Mouse (Mus musculus) cerebellum, adult 9-11 months (tissue): Measurements from ENCODE around the gene Osbpl9.

Experiments used
- DNase-seq: peaks from one replicate; pipeline ENCODE4 v3.0.0; 2022

Osbpl9 gene

GRCm38 (mm10) chr4:109098861-109099260 lies 103.2 kb downstream of the Osbpl9 start:
- no peak for DNase-seq

DNA sequence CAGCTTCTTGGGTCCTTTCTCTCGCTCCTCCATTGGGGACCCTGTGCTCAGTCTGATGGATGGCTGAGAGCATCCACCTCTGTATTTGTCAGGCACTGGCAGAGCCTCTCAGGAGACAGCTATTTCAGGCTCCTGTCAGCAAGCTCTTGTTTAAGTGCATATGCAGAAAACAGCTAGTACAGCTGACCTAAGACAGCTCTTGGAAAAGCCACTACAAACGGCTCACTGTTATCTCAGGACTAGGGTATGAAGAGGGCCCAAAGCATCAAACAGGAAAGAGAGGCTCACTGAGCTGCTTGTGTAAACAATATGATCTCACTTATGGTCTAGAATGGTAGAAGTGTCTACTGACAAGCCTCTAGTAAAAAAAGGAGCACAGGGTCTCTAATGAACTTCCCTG lies 107.8 kb downstream of the Osbpl9 start:
- no peak for DNase-seq

DNA sequence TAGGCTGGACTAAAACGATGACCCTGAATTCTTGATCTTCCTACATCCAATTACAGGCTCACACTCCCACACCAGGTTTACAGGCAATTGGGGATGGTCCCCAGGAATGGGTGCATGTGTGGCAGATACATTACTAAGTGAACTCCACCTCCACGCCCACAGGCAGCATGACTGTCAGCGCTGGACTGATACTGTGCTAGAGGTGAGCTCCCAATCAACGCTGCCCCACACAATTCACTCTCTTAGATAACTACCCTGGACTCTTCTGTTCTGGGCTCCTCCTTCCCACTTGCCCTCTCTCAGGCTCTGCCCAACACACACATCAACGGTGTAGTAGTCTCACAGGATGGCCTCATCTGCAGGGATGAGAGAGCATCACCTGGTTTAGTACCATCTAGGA lies 109.7 kb downstream of the Osbpl9 start:
- DNase-seq = no peak

- DNase-seq = no peak
Measured at GRCm38 (mm10) chr4:109091241-109091777, 110.8 kb downstream of the Osbpl9 start.

DNA sequence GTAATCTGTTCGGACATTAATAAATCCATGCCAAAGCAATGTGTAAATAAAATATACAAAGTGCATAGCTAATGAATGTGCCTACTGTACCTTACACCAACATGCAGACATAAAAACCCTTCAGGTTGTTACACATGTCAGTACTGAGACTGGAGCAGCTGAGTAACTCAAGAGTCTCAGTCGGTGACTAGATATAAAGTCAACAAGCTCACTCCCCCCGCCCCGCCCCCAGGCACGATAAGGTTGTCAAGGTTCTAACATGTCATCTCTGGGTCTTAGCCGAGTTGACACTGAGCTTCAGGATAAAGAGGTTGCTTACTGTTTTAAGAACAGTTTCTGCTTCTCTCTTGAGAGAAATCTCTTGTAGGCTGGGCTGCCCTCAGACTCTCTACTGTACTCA lies 112.1 kb downstream of the Osbpl9 start:
- DNase-seq = no peak

- DNase-seq = no peak
Measured at GRCm38 (mm10) chr4:109089171-109089570, 112.9 kb downstream of the Osbpl9 start.

DNA sequence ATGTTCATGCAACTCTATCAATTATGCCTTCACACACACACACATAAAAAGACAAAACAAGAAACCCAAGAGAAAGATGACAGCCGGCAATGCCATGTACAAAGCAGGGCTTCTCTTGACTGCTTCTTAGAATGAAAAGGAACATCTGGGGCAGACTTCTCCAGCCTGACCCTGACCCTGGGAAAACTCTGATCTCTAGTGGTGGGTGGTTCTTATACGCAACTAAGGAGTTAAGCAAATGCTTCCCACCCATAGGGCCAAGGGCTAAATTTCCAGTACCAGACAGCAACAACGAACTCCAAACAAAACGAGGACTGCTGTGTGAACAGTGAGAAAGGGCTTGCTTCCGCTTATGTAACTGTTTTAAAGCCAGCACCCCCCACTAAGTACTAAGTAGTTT lies 122.0 kb downstream of the Osbpl9 start:
- no peak for DNase-seq

DNA sequence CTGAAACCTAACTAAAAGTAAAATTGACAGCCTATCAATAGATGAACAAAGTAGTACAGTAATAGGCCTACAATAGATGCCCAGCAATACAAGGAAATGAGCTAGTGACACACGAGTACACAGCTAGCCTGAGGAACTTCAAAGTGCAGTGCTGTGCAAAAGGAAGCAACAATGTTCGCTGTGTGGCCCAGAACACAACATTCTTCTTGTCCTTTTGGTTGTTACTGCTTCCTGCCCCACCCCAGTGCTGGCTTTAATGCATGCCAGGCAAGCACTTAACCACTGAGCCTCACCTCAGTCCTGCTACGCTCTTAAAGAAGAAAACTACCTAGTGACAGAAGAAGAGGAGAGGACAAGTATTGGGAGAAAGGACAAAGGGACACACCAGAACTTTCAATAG lies 122.4 kb downstream of the Osbpl9 start:
- DNase-seq = no peak

DNA sequence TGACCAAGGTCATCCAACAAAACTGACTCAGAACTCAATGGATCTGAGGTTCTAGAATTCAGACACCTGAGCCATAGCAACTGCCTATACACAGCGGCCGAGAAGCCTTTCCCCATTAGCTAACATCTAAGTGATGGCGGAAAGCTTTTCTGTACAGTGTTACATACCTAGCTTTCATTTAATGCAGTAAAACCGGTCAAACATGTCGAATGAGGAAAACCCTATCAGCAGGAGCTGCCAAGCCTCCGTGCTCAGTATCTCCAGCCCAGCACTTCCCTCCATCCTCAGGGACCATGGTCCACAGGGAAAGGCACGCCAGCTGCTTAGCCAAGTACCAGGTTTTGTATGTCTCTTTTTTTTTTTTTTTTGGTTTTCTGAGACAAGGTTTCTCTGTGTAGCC lies 123.1 kb downstream of the Osbpl9 start:
- no peak for DNase-seq

- no peak for DNase-seq
Measured at GRCm38 (mm10) chr4:109073296-109073695, 128.8 kb downstream of the Osbpl9 start.

GRCm38 (mm10) chr4:109072891-109073290 lies 129.2 kb downstream of the Osbpl9 start:
- no peak for DNase-seq

- DNase-seq = no peak
Measured at GRCm38 (mm10) chr4:109065714-109066113, 136.4 kb downstream of the Osbpl9 start.

DNA sequence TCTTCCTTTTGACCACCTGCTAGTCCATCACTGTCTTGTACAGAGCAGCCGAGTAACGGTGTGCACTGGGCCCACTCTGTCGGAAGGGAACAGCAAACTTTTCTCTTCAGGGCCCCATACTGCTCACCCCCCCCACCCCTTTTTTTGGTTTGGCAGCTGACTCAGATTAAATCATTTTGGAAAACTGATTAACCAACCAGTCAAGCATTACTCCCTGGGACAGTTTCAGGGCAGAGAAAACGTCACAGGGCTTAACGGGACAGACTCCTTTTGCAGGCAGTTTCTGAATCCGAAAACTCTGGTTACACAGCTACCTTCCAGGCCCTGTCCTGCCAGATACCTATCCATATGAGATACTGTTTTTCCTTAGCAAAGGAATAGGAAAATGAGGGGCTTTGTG lies 137.1 kb downstream of the Osbpl9 start:
- DNase-seq = no peak

GRCm38 (mm10) chr4:109059255-109059821 lies 142.7 kb downstream of the Osbpl9 start:
- DNase-seq = no peak

GRCm38 (mm10) chr4:109057640-109058039 lies 144.4 kb downstream of the Osbpl9 start:
- no peak for DNase-seq

- DNase-seq = no peak
Measured at GRCm38 (mm10) chr4:109056351-109056750, 145.7 kb downstream of the Osbpl9 start.

DNA sequence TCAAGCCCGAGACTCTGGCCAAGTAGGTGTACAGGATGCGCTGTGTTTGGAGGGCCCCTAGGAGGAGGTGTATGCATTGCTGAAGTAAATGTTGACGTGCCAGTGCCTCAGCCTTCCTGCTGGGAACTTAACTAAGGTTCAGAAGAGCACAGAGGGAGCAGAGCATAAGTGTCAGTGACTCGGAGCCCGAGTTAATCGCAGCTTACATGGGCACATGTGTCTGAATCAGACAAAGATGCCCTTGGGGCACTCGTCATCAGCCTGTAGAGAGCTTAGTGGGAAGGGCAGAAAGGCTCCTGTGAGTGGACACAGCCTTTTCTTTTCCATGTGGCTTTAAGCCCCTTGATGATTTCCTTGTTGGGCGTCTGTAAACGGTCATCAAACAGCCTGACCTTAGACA lies 148.1 kb downstream of the Osbpl9 start:
- no peak for DNase-seq

- no peak for DNase-seq
Measured at GRCm38 (mm10) chr4:109052282-109052681, 149.8 kb downstream of the Osbpl9 start.

DNA sequence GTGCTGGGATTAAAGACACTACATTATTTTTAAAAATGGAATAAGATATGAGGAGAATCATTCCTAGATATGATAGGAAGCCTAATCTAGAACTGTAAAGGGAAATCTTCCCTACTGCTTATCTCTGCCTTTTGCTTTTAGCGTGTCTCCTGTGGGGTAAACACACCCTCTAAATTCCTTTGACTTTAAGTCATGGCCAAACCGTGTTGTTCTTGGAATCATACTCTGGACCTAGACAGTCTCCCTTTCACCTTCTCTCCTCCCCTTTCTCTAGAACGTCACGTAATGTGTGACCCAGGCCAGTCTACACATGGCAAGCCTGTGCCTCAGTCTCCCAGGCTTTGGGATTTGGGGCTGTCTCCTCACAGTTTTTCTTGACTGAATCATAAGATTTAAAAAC lies 153.8 kb downstream of the Osbpl9 start:
- no peak for DNase-seq

- DNase-seq = no peak
Measured at GRCm38 (mm10) chr4:109043756-109044155, 158.3 kb downstream of the Osbpl9 start.

DNA sequence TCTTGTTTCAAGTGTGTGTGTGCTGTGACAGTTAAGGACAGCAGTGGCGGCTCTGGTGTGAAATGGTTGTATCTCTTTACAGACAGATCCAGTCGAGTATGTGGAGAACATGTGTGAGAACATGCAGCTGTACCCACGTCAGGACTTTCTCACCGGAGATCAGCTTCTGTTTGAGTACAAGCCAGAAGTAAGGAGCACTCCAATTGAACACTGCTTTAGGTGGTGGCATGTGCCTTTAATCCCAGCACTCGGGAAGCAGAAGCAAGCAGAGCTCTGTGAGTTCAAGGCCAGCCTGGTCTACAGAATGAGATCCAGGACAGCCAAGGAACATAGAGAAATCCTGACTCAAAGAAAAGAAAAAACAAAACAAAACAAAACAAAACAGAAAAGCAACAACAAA lies 158.8 kb downstream of the Osbpl9 start:
- DNase-seq = no peak

DNA sequence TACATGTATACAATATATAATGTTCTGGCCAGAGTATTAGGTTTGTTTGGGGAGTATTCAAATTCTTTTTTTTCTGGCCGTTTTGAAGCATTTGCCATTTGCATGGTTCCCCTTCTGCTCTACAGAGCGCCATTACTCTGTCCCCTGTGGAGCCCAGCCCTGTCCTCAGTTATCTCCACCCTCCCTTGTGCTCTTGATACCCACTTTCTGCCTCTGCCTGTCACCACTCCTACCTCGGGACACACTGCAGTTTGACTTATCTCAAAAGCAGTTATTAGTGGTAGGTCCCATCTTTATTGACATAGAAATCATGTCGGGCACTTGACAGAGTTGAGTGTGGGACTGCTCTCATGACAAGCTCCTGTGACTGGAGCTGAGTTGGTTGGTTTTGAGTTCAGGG lies 159.3 kb downstream of the Osbpl9 start:
- DNase-seq = no peak

GRCm38 (mm10) chr4:109036327-109036726 lies 165.7 kb downstream of the Osbpl9 start:
- no peak for DNase-seq

GRCm38 (mm10) chr4:109030266-109030665 lies 171.8 kb downstream of the Osbpl9 start:
- no peak for DNase-seq

DNA sequence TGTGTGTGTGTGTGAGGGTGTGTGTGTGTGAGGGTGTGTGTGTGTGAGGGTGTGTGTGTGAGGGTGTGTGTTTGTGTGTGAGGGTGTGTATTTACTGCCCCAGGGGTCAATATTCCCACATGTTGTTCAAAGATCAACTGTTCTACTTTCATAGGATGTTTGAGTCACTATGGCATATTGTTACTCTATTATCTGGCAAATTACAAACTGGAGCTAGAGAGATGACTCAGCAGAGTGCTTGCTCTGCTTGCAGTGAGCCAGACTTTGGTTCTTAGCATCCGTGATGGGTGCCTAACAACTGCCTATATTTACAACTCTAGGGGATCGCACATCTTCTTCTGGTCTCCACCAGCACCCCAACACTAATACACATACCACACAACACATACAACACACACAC lies 172.2 kb downstream of the Osbpl9 start:
- DNase-seq = no peak
